Mouse (Mus musculus): ENCODE measurements around the gene Tas2r108. TPM values are rescaled to one million over a fixed set of nuclear protein-coding genes. Genes with fewer than 3 reads are reported as not detected.

Gene Tas2r108
- polyA plus RNA-seq, 1 experiment from 2014 or later = not detected

Other genes starting within 250 kb of the Tas2r108 start
- 45.7 and 50.8 TPM in 2 replicates for gene Agk, start 168.4 kb upstream of the Tas2r108 start, polyA plus RNA-seq (2016; fragmentation: Nextera tagmentation; extraction: Ambion mirVana)
- 3.6 and 6.8 TPM in 2 replicates for gene E330009J07Rik, start 57.4 kb upstream of the Tas2r108 start, polyA plus RNA-seq (2016; fragmentation: Nextera tagmentation; extraction: Ambion mirVana)
- gene Wee2, start 54.4 kb upstream of the Tas2r108 start, polyA plus RNA-seq (2016; fragmentation: Nextera tagmentation; extraction: Ambion mirVana) = 0.04 TPM in 1 of 2 replicates, not detected in the other
- gene Ssbp1, start 22.2 kb upstream of the Tas2r108 start, polyA plus RNA-seq (2016; fragmentation: Nextera tagmentation; extraction: Ambion mirVana) = 122 and 162 TPM in 2 replicates
- gene Tas2r137, start 2.3 kb upstream of the Tas2r108 start, polyA plus RNA-seq (2016; fragmentation: Nextera tagmentation; extraction: Ambion mirVana) = not detected in 2 replicates
- 0.41 TPM in 1 of 2 replicates, not detected in the other for gene Prss37, start 26.0 kb downstream of the Tas2r108 start, polyA plus RNA-seq (2016; fragmentation: Nextera tagmentation; extraction: Ambion mirVana)
- not detected in 2 replicates for gene Olfr461, start 61.5 kb downstream of the Tas2r108 start, polyA plus RNA-seq (2016; fragmentation: Nextera tagmentation; extraction: Ambion mirVana)
- gene Olfr460, start 76.0 kb downstream of the Tas2r108 start, polyA plus RNA-seq (2016; fragmentation: Nextera tagmentation; extraction: Ambion mirVana) = not detected in 2 replicates
- gene Clec5a, start 92.3 kb downstream of the Tas2r108 start, polyA plus RNA-seq (2016; fragmentation: Nextera tagmentation; extraction: Ambion mirVana) = 0.10 and 0.53 TPM in 2 replicates
- gene Tas2r138, start 119.8 kb downstream of the Tas2r108 start, polyA plus RNA-seq (2016; fragmentation: Nextera tagmentation; extraction: Ambion mirVana) = not detected in 2 replicates
- 0.02 and 0.24 TPM in 2 replicates for gene Mgam, start 135.3 kb downstream of the Tas2r108 start, polyA plus RNA-seq (2016; fragmentation: Nextera tagmentation; extraction: Ambion mirVana)